Mouse (Mus musculus): ENCODE data around the gene Gk5.

DNA sequence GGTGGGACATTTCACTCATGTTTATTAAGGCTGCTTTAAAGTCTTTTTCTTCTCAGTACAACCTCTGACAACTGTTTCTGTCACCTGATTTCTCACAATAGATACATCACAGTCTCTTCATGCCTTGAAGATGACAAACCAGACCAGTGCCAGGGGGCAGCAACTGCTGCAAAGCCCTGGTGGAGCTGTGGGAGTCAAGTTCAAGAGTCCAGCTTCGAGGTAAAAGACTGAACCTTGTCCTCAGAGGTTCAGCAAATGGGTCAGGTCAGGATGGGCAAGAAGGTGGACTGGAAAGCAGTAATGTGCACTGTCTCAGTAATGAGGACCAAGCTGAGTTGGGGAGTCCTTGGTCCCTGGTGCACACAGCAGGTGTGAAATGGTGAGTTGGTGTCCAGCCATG is 24.8 kb upstream of the Gk5 start:
- TF ChIP-seq CTCF (IDR thresholded peaks at IDR 0.05; ENCODE audit: borderline replicate concordance, insufficient read depth, low read length) (no peak), POLR2A (IDR thresholded peaks at IDR 0.05; ENCODE audit: low read depth, low read length) (no peak)

Measured in embryonic fibroblast, embryonic 13.5 days (primary cell).